28 mouse cellular contexts compared by ENCODE assay signal in genomic region chr4:45552571-45552970, GRCm38 (mm10). TPM values are rescaled to one million over a fixed set of nuclear protein-coding genes. Genes with fewer than 3 reads are reported as not detected.
DNase-seq lines count a peak whose midpoint lies in the region; ATAC-seq and TF ChIP-seq lines count a peak whose summit lies in the region.
"Had no signal": no experiment of that assay in that cellular context is flagged by ENCODE, and none has a peak within 500 bp of the region (broad histone marks: within the 10 kb centered on the region; RNA-seq: fewer than 3 reads in every experiment).

No protein-coding gene starts in this region.

- peak; percentile 37 for DNase-seq in R1 (ENCODE audit: low read depth, low spot score)
- DNase-seq in lung, adult 18-20 months: peak; percentile 32 to 59
- DNase-seq in lung, postnatal 0 days (ENCODE audit: low spot score): peak; percentile 85
- DNase-seq in lung, postnatal 4 days: peak; percentile 27 to 35
- DNase-seq in right cerebral cortex, postnatal 25 days: no peak
- DNase-seq in right cerebral cortex, postnatal 36 days (ENCODE audit: low spot score in 2 of 2): no peak
- DNase-seq in spleen, postnatal 4 days (ENCODE audit: low spot score in 2 of 2): no peak
- DNase-seq: adrenal gland, postnatal 25 days; cerebellum, adult 8-10 months; cerebellum, postnatal 25 days; gastrocnemius, postnatal 25 days; heart, adult 18-20 months; heart, postnatal 36 days; kidney, adult 2 months; kidney, postnatal 36 days; layer of hippocampus, postnatal 36 days; left cerebral cortex, postnatal 4 days; liver, postnatal 0 days; thymus, postnatal 14 days had no signal

- no peaks in the 10 kb centered on the region for H3K4me1 ChIP-seq in lung, postnatal 0 days (ENCODE audit: insufficient read depth, low read depth, low read length)
- H3K4me1 ChIP-seq: hindbrain, embryonic 12.5 days; intestine, embryonic 15.5 days; liver, embryonic 12.5 days had no signal

- TF ChIP-seq EP300 in lung, postnatal 0 days (IDR thresholded peaks at IDR 0.05): peak; percentile 86

- H3K9ac ChIP-seq in lung, postnatal 0 days (replicated peaks; ENCODE audit: low read depth): no peak overlapping the region
- H3K9ac ChIP-seq: forebrain, embryonic 15.5 days; hindbrain, embryonic 12.5 days; intestine, embryonic 15.5 days; liver, embryonic 12.5 days; liver, postnatal 0 days; midbrain, embryonic 12.5 days; neural tube, embryonic 13.5 days had no signal

- WGBS in lung, postnatal 0 days: 27% methylated on average over 4 of the region's 4 CpGs

- no peak for TF ChIP-seq CTCF in lung, postnatal 0 days (IDR thresholded peaks at IDR 0.05)

- H3K27ac ChIP-seq in lung, postnatal 0 days (ENCODE audit: low read length): peak overlapping the region; percentile 68
- H3K27ac ChIP-seq: forebrain, embryonic 15.5 days; hindbrain, embryonic 12.5 days; hindbrain, postnatal 0 days; intestine, embryonic 15.5 days; liver, embryonic 12.5 days; midbrain, embryonic 12.5 days; neural tube, embryonic 13.5 days had no signal

- H3K36me3 ChIP-seq in lung, postnatal 0 days (ENCODE audit: insufficient read depth, low read length): no peaks in the 10 kb centered on the region
- H3K36me3 ChIP-seq: forebrain, embryonic 15.5 days; hindbrain, embryonic 12.5 days; intestine, embryonic 15.5 days; liver, embryonic 12.5 days; midbrain, embryonic 12.5 days; neural tube, embryonic 13.5 days had no signal

- no peaks in the 10 kb centered on the region for H3K27me3 ChIP-seq in lung, postnatal 0 days (replicated peaks; ENCODE audit: insufficient read depth, low read length)
- H3K27me3 ChIP-seq: forebrain, embryonic 15.5 days; intestine, embryonic 15.5 days; midbrain, embryonic 12.5 days; neural tube, embryonic 13.5 days had no signal

- H3K4me2 ChIP-seq in lung, postnatal 0 days (replicated peaks; ENCODE audit: low read depth, low read length): no peak overlapping the region
- H3K4me2 ChIP-seq: forebrain, embryonic 15.5 days; heart, embryonic 11.5 days; hindbrain, embryonic 12.5 days; intestine, embryonic 15.5 days; liver, embryonic 12.5 days; midbrain, embryonic 12.5 days; neural tube, embryonic 13.5 days had no signal

- peak; percentile 95 for ATAC-seq in lung, postnatal 0 days
- ATAC-seq: forebrain, embryonic 15.5 days; hindbrain, postnatal 0 days; intestine, embryonic 15.5 days; liver, embryonic 12.5 days; liver, postnatal 0 days had no signal

- no peaks in the 10 kb centered on the region for H3K9me3 ChIP-seq in lung, postnatal 0 days (ENCODE audit: low read length)
- H3K9me3 ChIP-seq: forebrain, embryonic 15.5 days; hindbrain, embryonic 12.5 days; intestine, embryonic 15.5 days; liver, embryonic 12.5 days; midbrain, embryonic 12.5 days had no signal

- H3K4me3 ChIP-seq in lung, postnatal 0 days (ENCODE audit: low read depth, low read length): no peak overlapping the region
- H3K4me3 ChIP-seq: forebrain, embryonic 15.5 days; hindbrain, embryonic 12.5 days; intestine, embryonic 15.5 days; liver, embryonic 12.5 days; megakaryocyte, embryonic 14.5 days; midbrain, embryonic 12.5 days; neural tube, embryonic 13.5 days had no signal

RNA-seq across cellular contexts. Expression of gene Shb, which starts 20.3 kb away (rescaled TPM):
- polyA plus RNA-seq in lung, postnatal 0 days (2015; fragmentation: Nextera tagmentation; extraction: Ambion mirVana): 7.1 and 8.8 TPM in 2 replicates

Comparison
In these comparisons a context has a peak if more than half of its experiments do, and no peak if none do; other contexts are left out.
1. DNase-seq: peak in R1 (single experiment), lung, adult 18-20 months (2 of 2), lung, postnatal 0 days (single experiment) and lung, postnatal 4 days (2 of 2); none in right cerebral cortex, postnatal 25 days (single experiment), right cerebral cortex, postnatal 36 days (0 of 2) and spleen, postnatal 4 days (0 of 2).